Mouse (Mus musculus): ENCODE data around the gene Fam118a. TPM values are rescaled to one million over a fixed set of nuclear protein-coding genes. Genes with fewer than 3 reads are reported as not detected.

Fam118a gene
- polyA plus RNA-seq, 1 experiment from 2014 or later, result 23.2 TPM

DNA sequence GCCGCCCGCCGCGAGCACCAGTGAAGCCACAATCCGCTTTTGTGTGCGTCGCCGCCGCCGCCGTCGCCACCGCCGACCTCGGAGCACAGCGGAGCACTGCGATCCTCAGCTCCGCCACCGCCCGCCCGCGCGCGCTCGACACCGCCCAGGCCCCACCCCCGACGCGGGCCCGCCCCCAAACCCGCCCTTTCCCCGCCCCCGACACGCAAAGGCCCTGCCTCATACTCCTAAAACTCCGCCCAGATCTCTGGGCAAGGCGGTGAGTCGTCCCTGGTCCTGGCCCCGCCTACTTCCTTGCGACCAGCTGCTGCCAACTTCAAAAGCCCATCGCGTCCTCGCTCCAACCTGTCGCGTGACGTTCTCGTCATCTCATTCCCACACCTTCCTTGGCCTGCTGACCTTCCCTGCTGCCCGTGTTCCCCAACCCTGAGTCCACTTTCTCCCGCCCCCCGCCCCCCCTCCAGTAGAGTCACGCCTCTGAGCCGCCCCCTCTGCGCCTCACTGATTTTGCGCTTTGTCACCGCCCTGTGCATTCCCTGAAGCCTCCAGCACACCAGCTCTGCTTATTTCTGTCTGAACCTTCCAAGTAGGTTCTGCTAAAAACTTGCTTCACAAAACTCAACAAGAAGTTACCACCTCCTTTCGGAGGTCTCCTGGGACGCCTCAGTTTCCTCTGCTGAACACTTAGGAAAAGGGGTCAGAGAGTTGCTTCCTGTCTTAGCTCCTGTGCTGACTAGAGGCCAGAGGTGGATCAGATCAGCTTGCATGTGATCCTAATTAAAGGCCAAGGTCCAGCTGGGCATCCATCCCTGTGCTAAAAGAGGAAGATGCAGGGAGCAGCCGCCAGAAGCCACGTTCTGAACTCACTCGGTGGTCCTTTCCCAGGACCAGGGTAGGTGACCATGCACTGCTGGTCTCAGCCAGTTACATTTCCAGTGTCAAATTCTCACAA is 40.6 kb upstream of the Fam118a start, which contains the start of gene 5031439G07Rik:
TSS of gene 5031439G07Rik (minus strand) at position 678 of the 952 bp plus-strand sequence.
- peak; percentile 92 for ATAC-seq (ENCODE audit: low FRiP score, low TSS enrichment)
- H3K27ac ChIP-seq (ENCODE audit: low read depth, low read length), result peak within 1 kb of the TSS; percentile 3; the same call in 1 of the 2 replicates
- H3K4me2 ChIP-seq (replicated peaks; ENCODE audit: low read depth, low read length), result peak within 1 kb of the TSS; percentile 89
- WGBS, result under 1% methylated on average over 44 of the region's 59 CpGs
- H3K4me3 ChIP-seq (ENCODE audit: low read length), result peak within 1 kb of the TSS; percentile 86
- no peaks in the 10 kb centered on the region for H3K27me3 ChIP-seq (ENCODE audit: control insufficient read depth, insufficient read depth, low read length)
- no peaks in the 10 kb centered on the region for H3K36me3 ChIP-seq (ENCODE audit: control insufficient read depth, insufficient read depth, low read length)
- H3K9ac ChIP-seq (ENCODE audit: low read depth, low read length), result peak within 1 kb of the TSS; percentile 91
- H3K9me3 ChIP-seq (ENCODE audit: control insufficient read depth, low read length), result no peaks in the 10 kb centered on the region
- peaks cover 12% of the 10 kb centered on the region; the same call in 1 of the 2 replicates for H3K4me1 ChIP-seq (ENCODE audit: control insufficient read depth, insufficient read depth, low read length)

DNA sequence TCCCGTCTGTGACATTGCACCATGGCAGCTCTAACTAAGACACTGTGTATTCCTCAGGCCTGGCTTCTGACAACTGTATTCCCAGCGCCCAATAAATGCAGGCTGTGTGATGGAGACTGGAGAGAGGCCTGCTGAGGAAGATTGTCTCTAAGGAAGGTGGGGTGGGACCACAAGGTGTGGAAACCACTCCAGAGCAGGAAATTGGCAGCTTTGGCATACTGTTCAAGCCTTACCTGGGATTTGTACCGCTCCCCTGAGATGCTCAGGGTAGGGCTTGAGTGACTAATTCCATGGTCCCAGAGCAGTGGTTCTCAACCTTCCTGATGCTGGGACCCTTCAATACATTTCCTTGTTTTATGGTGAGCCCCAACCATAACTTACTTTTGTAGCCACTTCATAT is 39.6 kb upstream of the Fam118a start:
- H3K9me3 ChIP-seq (ENCODE audit: control insufficient read depth, low read length), result no peaks in the 10 kb centered on the region
- ATAC-seq (ENCODE audit: low FRiP score, low TSS enrichment), result no peak
- no peak overlapping the region for H3K27ac ChIP-seq (ENCODE audit: low read depth, low read length)
- no peaks in the 10 kb centered on the region for H3K36me3 ChIP-seq (ENCODE audit: control insufficient read depth, insufficient read depth, low read length)
- no peak overlapping the region for H3K4me3 ChIP-seq (ENCODE audit: low read length)
- 80% methylated on average over 3 of the region's 3 CpGs for WGBS
- peaks cover 12% of the 10 kb centered on the region; the same call in 1 of the 2 replicates for H3K4me1 ChIP-seq (ENCODE audit: control insufficient read depth, insufficient read depth, low read length)
- H3K27me3 ChIP-seq (ENCODE audit: control insufficient read depth, insufficient read depth, low read length), result no peaks in the 10 kb centered on the region
- no peak overlapping the region for H3K4me2 ChIP-seq (replicated peaks; ENCODE audit: low read depth, low read length)
- no peak overlapping the region for H3K9ac ChIP-seq (ENCODE audit: low read depth, low read length)

DNA sequence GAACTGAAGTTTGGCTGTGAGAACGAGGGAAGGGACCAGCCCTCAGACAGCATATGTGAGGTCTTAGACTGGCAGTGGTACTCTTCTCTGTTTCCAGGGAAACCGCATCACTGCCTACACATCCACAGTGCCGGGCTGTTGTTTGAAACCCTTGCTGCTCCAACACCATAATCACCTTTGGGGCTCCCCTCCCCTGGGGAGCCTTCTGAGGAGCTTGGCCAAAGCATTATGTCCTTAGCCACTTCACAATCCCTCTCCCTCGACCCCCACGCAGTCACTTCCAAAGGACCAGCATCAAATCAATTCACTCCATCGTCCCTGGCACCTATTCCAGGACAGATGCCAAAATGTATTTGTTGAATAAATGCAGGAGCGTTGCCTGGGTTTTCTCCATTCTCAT is 39.0 kb upstream of the Fam118a start:
- ATAC-seq (ENCODE audit: low FRiP score, low TSS enrichment), result no peak
- no peak overlapping the region for H3K27ac ChIP-seq (ENCODE audit: low read depth, low read length)
- peaks cover 12% of the 10 kb centered on the region; the same call in 1 of the 2 replicates for H3K4me1 ChIP-seq (ENCODE audit: control insufficient read depth, insufficient read depth, low read length)
- H3K9ac ChIP-seq (ENCODE audit: low read depth, low read length), result no peak overlapping the region
- H3K27me3 ChIP-seq (ENCODE audit: control insufficient read depth, insufficient read depth, low read length), result no peaks in the 10 kb centered on the region
- 79% methylated on average over 7 of the region's 7 CpGs for WGBS
- H3K9me3 ChIP-seq (ENCODE audit: control insufficient read depth, low read length), result no peaks in the 10 kb centered on the region
- H3K4me3 ChIP-seq (ENCODE audit: low read length), result no peak overlapping the region
- no peaks in the 10 kb centered on the region for H3K36me3 ChIP-seq (ENCODE audit: control insufficient read depth, insufficient read depth, low read length)
- no peak overlapping the region for H3K4me2 ChIP-seq (replicated peaks; ENCODE audit: low read depth, low read length)

DNA sequence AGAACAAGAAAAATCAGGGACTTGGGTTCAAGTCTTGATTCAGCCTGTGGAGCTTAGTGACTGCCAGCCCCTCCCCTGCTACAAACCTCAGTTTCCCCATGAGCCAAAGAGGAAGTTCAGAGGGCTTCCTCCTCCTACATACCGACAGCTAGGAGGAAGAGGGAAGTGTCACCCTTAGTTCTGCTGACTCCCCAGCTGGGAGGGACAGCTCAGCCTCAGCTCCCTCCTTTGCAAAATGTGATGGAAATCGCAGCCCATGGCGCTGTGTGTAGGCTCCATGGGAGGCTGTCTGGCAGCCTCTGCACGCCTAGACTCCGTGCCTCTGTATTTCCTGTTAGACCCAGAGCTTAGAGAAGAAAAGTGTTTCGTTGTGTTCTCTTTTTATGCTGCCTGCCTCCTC is 34.2 kb upstream of the Fam118a start:
- Histone ChIP-seq H3K27me3 (ENCODE audit: control insufficient read depth, insufficient read depth, low read length) (no peaks in the 10 kb centered on the region), H3K4me3 (ENCODE audit: low read length) (no peak overlapping the region), H3K9ac (ENCODE audit: low read depth, low read length) (no peak overlapping the region), H3K4me1 (ENCODE audit: control insufficient read depth, insufficient read depth, low read length) (0 out of 2 replicates have a peak, but pooled peaks cover 4% of the 10 kb centered on the region), H3K9me3 (ENCODE audit: control insufficient read depth, low read length) (no peaks in the 10 kb centered on the region), H3K27ac (ENCODE audit: low read depth, low read length) (no peak overlapping the region), H3K4me2 (replicated peaks; ENCODE audit: low read depth, low read length) (no peak overlapping the region), H3K36me3 (ENCODE audit: control insufficient read depth, insufficient read depth, low read length) (no peaks in the 10 kb centered on the region)
- WGBS, result 26% methylated on average over 6 of the region's 6 CpGs
- ATAC-seq (ENCODE audit: low FRiP score, low TSS enrichment), result no peak

DNA sequence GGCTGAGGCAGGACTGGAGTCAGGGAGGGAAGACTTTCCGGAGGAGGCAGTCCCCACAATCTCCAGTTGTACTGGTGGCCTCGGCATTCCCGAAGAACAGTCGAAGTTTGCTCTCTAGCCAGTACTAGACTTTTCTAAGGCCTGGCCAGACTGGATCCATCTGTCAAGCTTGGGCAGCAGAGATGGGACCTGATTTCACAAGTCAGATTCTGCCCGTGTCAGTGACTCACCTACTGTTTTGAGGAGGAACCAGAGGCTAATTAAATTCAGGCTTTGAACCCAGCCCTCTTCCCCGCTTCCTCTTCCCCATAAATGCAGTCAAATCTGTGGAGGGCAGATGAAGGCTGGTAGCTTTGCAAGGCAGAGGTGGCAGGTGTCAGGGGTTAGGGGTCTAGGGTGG is 33.7 kb upstream of the Fam118a start:
- WGBS, result 30% methylated on average over 6 of the region's 6 CpGs
- H3K27me3 ChIP-seq (ENCODE audit: control insufficient read depth, insufficient read depth, low read length), result no peaks in the 10 kb centered on the region
- H3K4me1 ChIP-seq (ENCODE audit: control insufficient read depth, insufficient read depth, low read length), result 0 out of 2 replicates have a peak, but pooled peaks cover 4% of the 10 kb centered on the region
- H3K27ac ChIP-seq (ENCODE audit: low read depth, low read length), result no peak overlapping the region
- H3K9ac ChIP-seq (ENCODE audit: low read depth, low read length), result no peak overlapping the region
- H3K36me3 ChIP-seq (ENCODE audit: control insufficient read depth, insufficient read depth, low read length), result no peaks in the 10 kb centered on the region
- no peaks in the 10 kb centered on the region for H3K9me3 ChIP-seq (ENCODE audit: control insufficient read depth, low read length)
- H3K4me3 ChIP-seq (ENCODE audit: low read length), result no peak overlapping the region
- H3K4me2 ChIP-seq (replicated peaks; ENCODE audit: low read depth, low read length), result no peak overlapping the region
- ATAC-seq (ENCODE audit: low FRiP score, low TSS enrichment), result no peak

DNA sequence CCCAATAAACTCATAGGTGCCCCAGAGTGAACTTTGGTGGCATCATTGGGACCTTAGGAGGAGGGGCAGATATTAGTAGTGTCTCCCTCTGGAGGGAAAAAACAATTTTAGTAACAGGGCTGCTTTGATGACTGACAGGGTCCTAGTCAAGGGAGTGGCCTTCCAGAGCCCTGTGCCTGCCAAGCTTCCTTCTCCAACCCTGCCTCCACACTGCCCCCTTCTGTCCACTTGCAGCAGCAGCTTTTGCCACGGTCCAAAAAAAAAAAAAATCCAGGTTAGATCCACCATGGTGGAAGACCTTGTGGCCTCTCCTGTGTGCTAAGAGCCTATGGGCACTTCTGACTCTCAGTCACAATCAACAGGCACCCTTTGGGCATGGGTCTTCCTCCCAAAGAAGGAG is 32.8 kb upstream of the Fam118a start:
- H3K9me3 ChIP-seq (ENCODE audit: control insufficient read depth, low read length), result no peaks in the 10 kb centered on the region
- H3K27me3 ChIP-seq (ENCODE audit: control insufficient read depth, insufficient read depth, low read length), result 0 out of 2 replicates have a peak, but pooled peaks cover 2% of the 10 kb centered on the region
- ATAC-seq (ENCODE audit: low FRiP score, low TSS enrichment), result no peak
- H3K9ac ChIP-seq (ENCODE audit: low read depth, low read length), result no peak overlapping the region
- H3K4me2 ChIP-seq (replicated peaks; ENCODE audit: low read depth, low read length), result no peak overlapping the region
- H3K36me3 ChIP-seq (ENCODE audit: control insufficient read depth, insufficient read depth, low read length), result no peaks in the 10 kb centered on the region
- no peak overlapping the region for H3K4me3 ChIP-seq (ENCODE audit: low read length)
- WGBS, result 0% methylated on average over 1 of the region's 1 CpGs
- H3K27ac ChIP-seq (ENCODE audit: low read depth, low read length), result no peak overlapping the region
- H3K4me1 ChIP-seq (ENCODE audit: control insufficient read depth, insufficient read depth, low read length), result 0 out of 2 replicates have a peak, but pooled peaks cover 4% of the 10 kb centered on the region

DNA sequence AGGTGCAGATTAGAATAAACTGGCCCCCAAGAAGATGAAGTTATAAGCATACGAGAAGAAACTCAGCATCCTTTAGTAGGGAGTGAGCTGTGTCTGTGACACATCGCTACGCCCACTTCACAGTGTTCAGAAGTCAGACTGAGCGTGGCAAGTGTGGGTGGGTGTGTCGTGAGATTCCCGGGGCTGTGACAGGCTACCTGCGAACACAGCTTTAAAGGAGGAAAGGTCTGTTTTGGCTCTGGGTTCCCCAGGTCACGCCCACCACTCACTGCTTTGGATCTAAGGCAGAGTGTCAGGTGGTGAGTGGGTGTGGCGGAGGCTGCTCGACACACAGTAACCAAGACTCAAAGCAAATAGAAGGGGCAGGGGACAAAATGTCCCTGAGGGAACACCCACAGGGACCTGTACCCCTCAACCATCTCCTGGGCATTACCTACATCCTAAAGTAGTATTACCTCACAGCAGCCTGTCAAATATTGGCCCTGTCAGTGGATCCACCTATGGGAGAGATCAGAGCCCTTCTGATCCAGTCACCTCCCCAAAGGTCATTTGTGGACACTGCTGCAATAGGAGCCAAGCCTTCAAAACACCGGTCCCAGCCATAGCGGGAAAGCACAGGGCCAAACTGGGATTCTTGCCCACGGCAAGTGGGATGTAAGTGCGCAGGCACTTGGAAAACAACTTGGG is 30.8 kb upstream of the Fam118a start:
- 68% methylated on average over 14 of the region's 14 CpGs for WGBS

DNA sequence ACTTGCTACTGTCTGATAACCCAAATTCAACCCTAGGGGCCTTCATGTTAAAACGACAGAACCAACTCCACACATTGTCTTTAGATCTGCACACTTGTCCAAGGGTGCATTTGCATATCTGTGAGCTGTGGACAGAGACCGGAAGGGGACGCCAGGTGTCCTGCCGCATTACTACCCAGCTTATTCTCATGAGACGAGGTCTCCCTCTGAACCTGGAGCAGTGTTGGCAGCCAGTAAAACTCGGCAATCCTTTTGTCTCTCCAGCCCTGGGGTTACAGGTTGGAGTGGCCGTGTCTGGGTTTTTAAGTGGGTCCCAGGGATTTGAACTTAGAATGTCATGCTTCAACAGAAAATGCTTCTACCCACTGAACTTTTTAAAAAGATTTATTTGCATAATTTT is 28.8 kb upstream of the Fam118a start:
- Histone ChIP-seq H3K27me3 (ENCODE audit: control insufficient read depth, insufficient read depth, low read length) (0 out of 2 replicates have a peak, but pooled peaks cover 2% of the 10 kb centered on the region), H3K9ac (ENCODE audit: low read depth, low read length) (no peak overlapping the region), H3K9me3 (ENCODE audit: control insufficient read depth, low read length) (no peaks in the 10 kb centered on the region), H3K4me2 (replicated peaks; ENCODE audit: low read depth, low read length) (no peak overlapping the region), H3K4me1 (ENCODE audit: control insufficient read depth, insufficient read depth, low read length) (0 out of 2 replicates have a peak, but pooled peaks cover 2% of the 10 kb centered on the region), H3K27ac (ENCODE audit: low read depth, low read length) (no peak overlapping the region), H3K36me3 (ENCODE audit: control insufficient read depth, insufficient read depth, low read length) (no peaks in the 10 kb centered on the region), H3K4me3 (ENCODE audit: low read length) (no peak overlapping the region)
- 72% methylated on average over 7 of the region's 7 CpGs for WGBS
- no peak for ATAC-seq (ENCODE audit: low FRiP score, low TSS enrichment)

More for the DNA sequence above, 30.8 kb upstream of the Fam118a start:
- no peak overlapping the region for H3K9ac ChIP-seq (ENCODE audit: low read depth, low read length)
- H3K4me3 ChIP-seq (ENCODE audit: low read length), result no peak overlapping the region
- H3K27me3 ChIP-seq (ENCODE audit: control insufficient read depth, insufficient read depth, low read length), result 0 out of 2 replicates have a peak, but pooled peaks cover 2% of the 10 kb centered on the region
- no peaks in the 10 kb centered on the region for H3K9me3 ChIP-seq (ENCODE audit: control insufficient read depth, low read length)
- H3K4me2 ChIP-seq (replicated peaks; ENCODE audit: low read depth, low read length), result no peak overlapping the region
- H3K27ac ChIP-seq (ENCODE audit: low read depth, low read length), result no peak overlapping the region
- no peak for ATAC-seq (ENCODE audit: low FRiP score, low TSS enrichment)
- no peaks in the 10 kb centered on the region for H3K36me3 ChIP-seq (ENCODE audit: control insufficient read depth, insufficient read depth, low read length)
- H3K4me1 ChIP-seq (ENCODE audit: control insufficient read depth, insufficient read depth, low read length), result 0 out of 2 replicates have a peak, but pooled peaks cover 4% of the 10 kb centered on the region

Measured in kidney, embryonic 14.5 days (tissue).